Mouse (Mus musculus): ENCODE results near the gene Bcas2.
A peak's percentile ranks its signal among the peaks of the same experiment; 100 is the strongest.

The Bcas2 gene

GRCm38 (mm10) chr3:103171505-103172267 is at the start of gene Bcas2:
Gene Bcas2, plus strand, starts transcription at chr3:103171655.
- DNase-seq (ENCODE audit: low read depth, low spot score) = peak; percentile 97

GRCm38 (mm10) chr3:103123636-103124035 is 47.8 kb upstream of the Bcas2 start:
- no peak for DNase-seq (ENCODE audit: low read depth, low spot score)

GRCm38 (mm10) chr3:103126138-103126537 is 45.3 kb upstream of the Bcas2 start:
- DNase-seq (ENCODE audit: low read depth, low spot score) = peak; percentile 66

- DNase-seq (ENCODE audit: low read depth, low spot score) = peak; percentile 97
These were observed 44.3 kb upstream of the Bcas2 start for GRCm38 (mm10) chr3:103127177-103127576.

- peak; percentile 89 for DNase-seq (ENCODE audit: low read depth, low spot score)
These were observed 43.7 kb upstream of the Bcas2 start for GRCm38 (mm10) chr3:103127721-103128120.

- DNase-seq (ENCODE audit: low read depth, low spot score) = peak; percentile 85
These were observed 43.2 kb upstream of the Bcas2 start for GRCm38 (mm10) chr3:103128251-103128650.

GRCm38 (mm10) chr3:103129367-103130159 is 41.9 kb upstream of the Bcas2 start:
- no peak for DNase-seq (ENCODE audit: low read depth, low spot score)

GRCm38 (mm10) chr3:103130236-103130751 is 41.2 kb upstream of the Bcas2 start:
- DNase-seq (ENCODE audit: low read depth, low spot score) = no peak

- no peak for DNase-seq (ENCODE audit: low read depth, low spot score)
These were observed 38.4 kb upstream of the Bcas2 start for GRCm38 (mm10) chr3:103133098-103133497.

GRCm38 (mm10) chr3:103136414-103137077 is 34.9 kb upstream of the Bcas2 start:
- DNase-seq (ENCODE audit: low read depth, low spot score) = no peak

GRCm38 (mm10) chr3:103139047-103139446 is 32.4 kb upstream of the Bcas2 start:
- DNase-seq (ENCODE audit: low read depth, low spot score) = peak; percentile 56

GRCm38 (mm10) chr3:103140095-103140838 is 31.2 kb upstream of the Bcas2 start:
- peak; percentile 67 for DNase-seq (ENCODE audit: low read depth, low spot score)

GRCm38 (mm10) chr3:103141287-103141686 is 30.2 kb upstream of the Bcas2 start:
- peak; percentile 67 for DNase-seq (ENCODE audit: low read depth, low spot score)

- no peak for DNase-seq (ENCODE audit: low read depth, low spot score)
These were observed 29.1 kb upstream of the Bcas2 start for GRCm38 (mm10) chr3:103142366-103142765.

GRCm38 (mm10) chr3:103145336-103145735 is 26.1 kb upstream of the Bcas2 start:
- DNase-seq (ENCODE audit: low read depth, low spot score) = peak; percentile 91

GRCm38 (mm10) chr3:103145791-103146190 is 25.7 kb upstream of the Bcas2 start:
- peak; percentile 75 for DNase-seq (ENCODE audit: low read depth, low spot score)

GRCm38 (mm10) chr3:103146330-103147166 is 24.9 kb upstream of the Bcas2 start:
- DNase-seq (ENCODE audit: low read depth, low spot score) = peak; percentile 99

GRCm38 (mm10) chr3:103147775-103148174 is 23.7 kb upstream of the Bcas2 start:
- peak; percentile 41 for DNase-seq (ENCODE audit: low read depth, low spot score)

- DNase-seq (ENCODE audit: low read depth, low spot score) = no peak
These were observed 22.5 kb upstream of the Bcas2 start for GRCm38 (mm10) chr3:103148941-103149340.

- peak; percentile 58 for DNase-seq (ENCODE audit: low read depth, low spot score)
These were observed 17.7 kb upstream of the Bcas2 start for GRCm38 (mm10) chr3:103153761-103154160.
